Mouse (Mus musculus) bone marrow, adult 2 months (tissue): ENCODE measurements around the gene Pgap3. TPM values are rescaled to one million over a fixed set of nuclear protein-coding genes. Genes with fewer than 3 reads are reported as not detected.

ENCODE experiments used
- H3K27ac ChIP-seq: fragments of 200-500 bp; 2 replicates; pipeline ENCODE4 v1.5.1; 2012; ENCODE audit warnings: low read depth, mild to moderate bottlenecking, control low read depth, inconsistent platforms, low read length; ENCODE audit not compliant: control insufficient read depth, poor library complexity, insufficient read depth
- H3K4me1 ChIP-seq: fragments of 200-500 bp; 2 replicates; pipeline ENCODE4 v1.6.1; 2011; ENCODE audit warnings: low read length; ENCODE audit not compliant: control insufficient read depth, insufficient read depth
- H3K4me3 ChIP-seq: fragments of 200-500 bp; replicated peaks from 2 replicates; pipeline ENCODE3; 2011; ENCODE audit warnings: mild to moderate bottlenecking, low read depth, low read length, control low read depth; ENCODE audit not compliant: control insufficient read depth
- CTCF ChIP-seq: fragments of 200-500 bp; IDR thresholded peaks from 2 replicates; pipeline ENCODE4 v1.5.1; 2011; ENCODE audit warnings: low read length, control low read depth; ENCODE audit not compliant: control insufficient read depth, insufficient read depth
- POLR2A ChIP-seq: fragments of 200-500 bp; IDR thresholded peaks from 2 replicates; pipeline ENCODE4 v1.6.1; 2011; ENCODE audit warnings: low read depth, mild to moderate bottlenecking, control low read depth, low read length, borderline replicate concordance; ENCODE audit not compliant: control insufficient read depth
- WGBS: fragments of 180-500 bp; shearing (Covaris S2); methylation state at CpG from one replicate; pipeline ENCODE4 v1.1.7; 2018; 5-methylcytosine and 5-hydroxymethylcytosine counted together
- polyA plus RNA-seq: library from polyadenylated mRNA; stranded (reverse); fragments of >200 nt; gene quantifications from 2 replicates; pipeline ENCODE4 v1.2.4, GENCODE M21; 2011; ENCODE audit warnings: low replicate concordance; ENCODE audit not compliant: missing spikeins, insufficient read depth, insufficient read length

The Pgap3 gene
- polyA plus RNA-seq, 1 experiment = 2.7 TPM

- H3K4me1 ChIP-seq = peaks cover 3% of the 10 kb centered on the region; the same call in 1 of the 2 replicates
- no peak for TF ChIP-seq CTCF
- TF ChIP-seq POLR2A = no peak
- WGBS = 78% methylated on average over 18 of the region's 18 CpGs
- H3K27ac ChIP-seq = no peak overlapping the region; the same call in 1 of the 2 replicates
- no peak overlapping the region for H3K4me3 ChIP-seq
Measured at GRCm38 (mm10) chr11:98352272-98352990, 47.9 kb downstream of the Pgap3 start.

GRCm38 (mm10) chr11:98349308-98349707 is 51.0 kb downstream of the Pgap3 start:
- TF ChIP-seq CTCF (no peak), POLR2A (no peak)
- Histone ChIP-seq H3K27ac (no peak overlapping the region), H3K4me3 (no peak overlapping the region), H3K4me1 (no peaks in the 10 kb centered on the region)
- 48% methylated on average over 9 of the region's 9 CpGs for WGBS

GRCm38 (mm10) chr11:98348083-98348961 is 52.0 kb downstream of the Pgap3 start, which contains the start of gene Ppp1r1b:
TSS of gene Ppp1r1b (plus strand) at chr11:98348404.
- WGBS = 3% methylated on average over 55 of the region's 55 CpGs
- TF ChIP-seq POLR2A (no peak), CTCF (no peak)
- Histone ChIP-seq H3K27ac (no peak within 1 kb of the TSS), H3K4me1 (no peaks in the 10 kb centered on the region), H3K4me3 (no peak within 1 kb of the TSS)

GRCm38 (mm10) chr11:98347385-98348082 is 52.8 kb downstream of the Pgap3 start:
- WGBS = 19% methylated on average over 12 of the region's 12 CpGs
- Histone ChIP-seq H3K4me1 (no peaks in the 10 kb centered on the region), H3K27ac (no peak overlapping the region), H3K4me3 (no peak overlapping the region)
- no peak for TF ChIP-seq POLR2A
- TF ChIP-seq CTCF = no peak

GRCm38 (mm10) chr11:98346168-98346567 is 54.1 kb downstream of the Pgap3 start:
- WGBS = 11% methylated on average over 9 of the region's 9 CpGs
- H3K27ac ChIP-seq = no peak overlapping the region
- TF ChIP-seq POLR2A = no peak
- no peak for TF ChIP-seq CTCF
- no peak overlapping the region for H3K4me3 ChIP-seq
- H3K4me1 ChIP-seq = no peaks in the 10 kb centered on the region

- no peak for TF ChIP-seq POLR2A
- peak; percentile 76 for TF ChIP-seq CTCF
- WGBS = 3% methylated on average over 14 of the region's 14 CpGs
- Histone ChIP-seq H3K4me1 (no peaks in the 10 kb centered on the region; the same call in 1 of the 2 replicates), H3K4me3 (no peak overlapping the region), H3K27ac (no peak overlapping the region)
Measured at GRCm38 (mm10) chr11:98345253-98345652, 55.0 kb downstream of the Pgap3 start.

GRCm38 (mm10) chr11:98342000-98342945 is 58.0 kb downstream of the Pgap3 start:
- WGBS = 4% methylated on average over 29 of the region's 29 CpGs
- Histone ChIP-seq H3K4me1 (no peaks in the 10 kb centered on the region; the same call in 1 of the 2 replicates), H3K4me3 (no peak overlapping the region), H3K27ac (no peak overlapping the region)
- TF ChIP-seq CTCF = peak; percentile 100
- TF ChIP-seq POLR2A = no peak
